Mouse (Mus musculus) midbrain, embryonic 14.5 days (tissue): ENCODE results near the gene Tmem106a. TPM values are rescaled to one million over a fixed set of nuclear protein-coding genes. Genes with fewer than 3 reads are reported as not detected.

Source experiments
- ATAC-seq: fragments of 200-750 bp; cut with Nextera tagmentation; 2 replicates; pipeline ENCODE4 v1.8.0; 2017; ENCODE audit warnings: moderate number of reproducible peaks, moderate library complexity; ENCODE audit not compliant: low FRiP score, low TSS enrichment
- DNase-seq: peaks from one replicate; pipeline ENCODE4 v3.0.0-alpha.2; 2015
- H3K27ac ChIP-seq: fragments of 300-500 bp; sonication (generic); replicated peaks from 2 replicates; pipeline ENCODE4 v1.5.1; 2014; ENCODE audit warnings: mild to moderate bottlenecking, low read depth, low read length, moderate library complexity
- H3K27me3 ChIP-seq: fragments of 300-500 bp; sonication (generic); 2 replicates; pipeline ENCODE4 v1.6.1; 2014; ENCODE audit warnings: low read length, control low read depth, mixed read lengths; ENCODE audit not compliant: control insufficient read depth, insufficient read depth
- H3K36me3 ChIP-seq: fragments of 300-500 bp; sonication (generic); 2 replicates; pipeline ENCODE4 v1.6.1; 2014; ENCODE audit warnings: low read length, control low read depth; ENCODE audit not compliant: control insufficient read depth, insufficient read depth
- H3K4me1 ChIP-seq: fragments of 300-500 bp; sonication (generic); 2 replicates; pipeline ENCODE4 v1.6.1; 2014; ENCODE audit warnings: mild to moderate bottlenecking, antibody characterized with exemption, low read length, control low read depth; ENCODE audit not compliant: control insufficient read depth, insufficient read depth
- H3K4me2 ChIP-seq: fragments of 300-500 bp; sonication (generic); 2 replicates; pipeline ENCODE4 v1.6.1; 2014; ENCODE audit warnings: mild to moderate bottlenecking, low read length, moderate library complexity
- H3K4me3 ChIP-seq: fragments of 300-500 bp; sonication (generic); replicated peaks from 2 replicates; pipeline ENCODE4 v1.5.1; 2014; ENCODE audit warnings: low read depth, low read length
- H3K9ac ChIP-seq: fragments of 300-500 bp; sonication (generic); replicated peaks from 2 replicates; pipeline ENCODE4 v1.6.1; 2014; ENCODE audit warnings: mild to moderate bottlenecking, low read length, moderate library complexity
- H3K9me3 ChIP-seq: fragments of 300-500 bp; sonication (generic); 2 replicates; pipeline ENCODE4 v1.6.1; 2016; ENCODE audit warnings: low read length, control low read depth, mixed read lengths; ENCODE audit not compliant: control insufficient read depth
- WGBS: fragments of 180-500 bp; shearing (Covaris S2); extraction: QIAGEN DNeasy Blood & Tissue Kit; methylation state at CpG from one replicate; pipeline ENCODE4 v1.1.7; 2014; 5-methylcytosine and 5-hydroxymethylcytosine counted together
- polyA plus RNA-seq: library from polyadenylated mRNA; unstranded; fragments of >200 nt; fragmentation: Nextera tagmentation; extraction: Ambion mirVana; gene quantifications from 2 replicates; pipeline ENCODE4 v1.2.1, GENCODE M21; 2014

The Tmem106a gene
- polyA plus RNA-seq: 1.2 and 3.5 TPM in 2 replicates

DNA sequence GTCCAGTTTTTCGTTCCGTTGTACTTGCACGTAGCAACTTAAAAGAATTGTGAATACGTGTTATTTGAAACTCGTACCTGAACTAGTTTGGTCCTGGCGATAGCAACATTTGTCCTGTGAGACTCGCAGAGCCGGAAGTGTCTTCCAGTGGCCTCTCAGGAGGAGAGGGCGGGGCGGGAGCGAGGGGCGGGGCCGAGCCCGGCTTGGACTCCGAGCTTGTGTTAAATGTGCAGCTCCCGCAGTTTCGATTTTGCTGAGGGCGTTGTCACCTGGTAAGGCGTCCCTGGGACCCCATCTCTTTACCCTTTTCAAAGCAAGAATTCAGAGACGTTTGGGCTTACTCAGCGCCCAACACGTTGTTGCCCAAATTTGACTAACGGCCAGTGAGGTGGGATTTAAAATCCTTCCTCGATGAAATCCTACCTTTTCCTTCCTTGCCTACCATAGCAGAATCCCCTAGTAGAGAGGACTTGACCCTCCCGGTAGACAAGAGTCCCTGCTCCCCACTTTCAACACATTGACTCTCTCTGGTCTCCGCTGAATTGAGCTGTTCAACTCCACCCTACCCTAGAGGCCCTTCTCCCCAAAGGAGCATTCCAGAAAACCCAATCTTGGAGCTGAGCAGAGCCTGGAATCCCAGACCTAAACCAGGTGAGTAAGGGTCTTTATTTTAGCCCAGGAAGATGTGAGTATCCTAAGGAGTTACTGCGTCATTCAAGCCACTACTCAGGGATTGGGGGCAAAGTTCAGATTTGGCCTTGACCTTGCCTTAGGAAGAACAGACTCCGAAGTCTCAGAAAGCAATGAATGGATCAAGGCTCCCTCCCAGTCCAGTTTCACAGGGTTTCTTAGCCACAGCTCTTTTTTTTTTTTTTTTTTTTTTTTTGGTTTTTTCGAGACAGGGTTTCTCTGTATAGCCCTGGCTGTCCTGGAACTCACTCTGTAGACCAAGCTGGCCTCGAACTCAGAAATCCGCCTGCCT, at the start of gene Tmem106a:
Tmem106a (plus strand) TSS at position 189 of the 982 bp plus-strand sequence.
- DNase-seq (peak; percentile 70), ATAC-seq (no peak)
- WGBS: 19% methylated on average over 30 of the region's 31 CpGs
- Histone ChIP-seq H3K4me1 (no peaks in the 10 kb centered on the region), H3K27ac (no peak within 1 kb of the TSS), H3K27me3 (no peaks in the 10 kb centered on the region), H3K4me3 (no peak within 1 kb of the TSS), H3K9me3 (no peaks in the 10 kb centered on the region), H3K9ac (0 out of 2 replicates have a peak within 1 kb of the TSS, but pooled peaks have one; percentile 6), H3K36me3 (peaks cover 42% of the 10 kb centered on the region), H3K4me2 (peak within 1 kb of the TSS; percentile 36)

DNA sequence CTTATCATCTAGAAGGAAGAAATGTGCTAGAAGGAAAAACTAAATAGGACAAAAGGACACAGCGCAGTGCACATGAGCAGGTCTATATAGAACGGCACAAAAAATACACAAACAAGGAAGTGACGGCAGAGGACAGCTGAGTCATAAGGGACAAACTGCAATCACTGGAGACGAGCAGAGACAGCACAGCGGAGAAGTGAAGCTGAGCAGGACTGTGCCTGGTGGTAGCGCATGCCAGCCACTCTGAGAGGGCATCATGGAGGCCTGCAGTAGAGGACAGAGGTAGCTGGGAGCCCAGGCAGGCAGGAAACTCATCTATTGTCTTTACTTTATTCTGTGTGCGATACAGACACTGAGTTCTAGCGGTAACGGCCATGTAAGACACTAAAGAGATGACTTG, 38.5 kb upstream of the Tmem106a start:
- Histone ChIP-seq H3K4me1 (no peaks in the 10 kb centered on the region), H3K27me3 (no peaks in the 10 kb centered on the region), H3K9ac (no peak overlapping the region)

DNA sequence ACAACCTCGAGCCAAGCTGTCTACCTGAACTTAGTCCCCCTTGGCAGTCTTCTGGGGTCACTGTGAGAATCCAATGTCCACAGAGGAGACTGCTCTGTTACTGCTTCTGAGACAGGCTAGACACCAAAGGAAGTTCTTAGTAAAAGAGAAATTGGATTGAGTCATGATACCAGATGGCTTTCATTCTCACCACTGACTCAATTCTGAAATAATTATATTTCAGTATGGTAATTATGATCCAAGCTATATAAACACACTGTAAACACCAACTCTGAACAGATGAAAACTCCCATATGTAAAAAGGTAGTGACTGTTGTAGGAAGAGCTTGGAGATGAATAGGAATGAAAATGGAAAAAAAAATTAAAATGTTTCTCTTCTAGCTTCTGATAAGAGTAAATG, 37.9 kb upstream of the Tmem106a start:
- DNase-seq (no peak), ATAC-seq (no peak)
- H3K4me2 ChIP-seq: no peak overlapping the region
- H3K4me1 ChIP-seq: no peaks in the 10 kb centered on the region
- no peak overlapping the region for H3K9ac ChIP-seq
- H3K27ac ChIP-seq: no peak overlapping the region
- H3K36me3 ChIP-seq: 0 out of 2 replicates have a peak, but pooled peaks cover 3% of the 10 kb centered on the region
- 87% methylated on average over 1 of the region's 1 CpGs for WGBS
- H3K9me3 ChIP-seq: no peaks in the 10 kb centered on the region
- H3K4me3 ChIP-seq: no peak overlapping the region
- no peaks in the 10 kb centered on the region for H3K27me3 ChIP-seq

More for the DNA sequence above, 38.5 kb upstream of the Tmem106a start:
- no peak overlapping the region for H3K4me2 ChIP-seq
- H3K9me3 ChIP-seq: no peaks in the 10 kb centered on the region
- no peak overlapping the region for H3K4me3 ChIP-seq
- WGBS: 86% methylated on average over 9 of the region's 9 CpGs
- ATAC-seq (no peak), DNase-seq (no peak)
- 0 out of 2 replicates have a peak, but pooled peaks cover 3% of the 10 kb centered on the region for H3K36me3 ChIP-seq
- no peak overlapping the region for H3K27ac ChIP-seq

DNA sequence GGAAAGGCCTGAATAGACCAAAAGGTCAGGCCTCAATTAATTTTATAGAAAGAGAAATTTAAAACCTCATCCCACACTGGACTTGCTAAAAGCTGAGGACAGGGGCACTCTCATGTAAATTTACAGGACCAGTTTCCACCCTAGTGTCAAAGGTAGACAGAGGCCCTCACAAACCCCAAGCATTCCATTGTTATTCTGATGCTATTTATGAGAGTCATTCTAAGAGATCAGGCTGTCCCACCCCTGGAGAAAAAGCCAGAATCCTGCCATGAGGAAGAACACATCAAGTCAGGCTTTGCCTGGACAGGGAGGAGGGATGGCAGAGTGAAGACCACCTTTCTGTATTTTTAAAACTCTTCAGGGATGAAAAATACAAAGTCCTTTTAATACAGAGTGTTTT, 33.5 kb upstream of the Tmem106a start:
- Histone ChIP-seq H3K4me1 (peaks cover 2% of the 10 kb centered on the region; the same call in 1 of the 2 replicates), H3K36me3 (0 out of 2 replicates have a peak, but pooled peaks cover 1% of the 10 kb centered on the region), H3K9me3 (no peaks in the 10 kb centered on the region), H3K9ac (no peak overlapping the region), H3K27ac (no peak overlapping the region), H3K4me2 (no peak overlapping the region), H3K27me3 (no peaks in the 10 kb centered on the region), H3K4me3 (no peak overlapping the region)
- ATAC-seq (no peak), DNase-seq (no peak)

DNA sequence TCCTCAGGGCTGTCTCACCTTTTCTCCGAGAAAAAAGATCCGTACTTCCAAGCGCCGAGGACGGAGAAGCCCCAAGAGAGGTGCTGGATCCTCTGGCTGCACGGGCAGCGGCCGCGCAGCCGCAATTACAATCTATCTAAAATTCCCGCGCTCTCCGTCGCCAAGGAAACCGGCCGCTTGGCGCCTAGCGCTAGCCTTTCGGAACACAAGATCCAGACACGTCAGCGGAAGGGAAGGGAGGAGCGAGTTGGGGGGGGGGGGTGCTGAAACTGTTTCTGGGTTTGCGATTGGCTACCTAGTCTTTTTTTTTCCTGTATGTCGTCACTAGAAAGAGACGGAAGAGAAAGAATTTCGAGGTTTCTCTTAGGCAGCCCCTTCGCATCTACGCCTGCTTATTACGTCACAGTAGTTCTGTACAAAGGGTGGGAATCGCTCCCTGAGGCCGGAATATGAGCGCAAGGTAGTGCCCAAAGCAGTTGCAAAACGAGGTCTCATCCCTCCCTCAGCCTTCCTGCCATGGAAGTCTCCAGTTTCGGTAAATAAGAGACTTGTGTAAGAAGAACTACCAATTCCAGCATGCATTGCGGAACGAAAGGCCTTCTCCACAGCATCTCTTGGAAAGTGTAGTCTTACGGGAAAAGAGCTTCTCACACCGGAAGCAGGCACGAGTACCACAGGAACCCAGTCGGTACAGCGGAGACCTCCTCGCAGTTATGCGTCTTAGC, 30.1 kb upstream of the Tmem106a start, which contains the start of the genes Brca1 and Nbr1:
Brca1 (minus strand) TSS at position 205 of the 725 bp plus-strand sequence.
Nbr1 (plus strand) TSS at position 399 of the 725 bp plus-strand sequence.
- Histone ChIP-seq H3K4me2 (peak within 1 kb of the TSS; percentile 77), H3K4me3 (peak within 1 kb of the TSS; percentile 76), H3K27ac (peak within 1 kb of the TSS; percentile 90), H3K4me1 (peaks cover 16% of the 10 kb centered on the region), H3K27me3 (no peaks in the 10 kb centered on the region), H3K36me3 (peaks cover 18% of the 10 kb centered on the region), H3K9ac (peak within 1 kb of the TSS; percentile 76), H3K9me3 (no peaks in the 10 kb centered on the region)
- DNase-seq (peak; percentile 99), ATAC-seq (peak; percentile 83)
- under 1% methylated on average over 43 of the region's 43 CpGs for WGBS

DNA sequence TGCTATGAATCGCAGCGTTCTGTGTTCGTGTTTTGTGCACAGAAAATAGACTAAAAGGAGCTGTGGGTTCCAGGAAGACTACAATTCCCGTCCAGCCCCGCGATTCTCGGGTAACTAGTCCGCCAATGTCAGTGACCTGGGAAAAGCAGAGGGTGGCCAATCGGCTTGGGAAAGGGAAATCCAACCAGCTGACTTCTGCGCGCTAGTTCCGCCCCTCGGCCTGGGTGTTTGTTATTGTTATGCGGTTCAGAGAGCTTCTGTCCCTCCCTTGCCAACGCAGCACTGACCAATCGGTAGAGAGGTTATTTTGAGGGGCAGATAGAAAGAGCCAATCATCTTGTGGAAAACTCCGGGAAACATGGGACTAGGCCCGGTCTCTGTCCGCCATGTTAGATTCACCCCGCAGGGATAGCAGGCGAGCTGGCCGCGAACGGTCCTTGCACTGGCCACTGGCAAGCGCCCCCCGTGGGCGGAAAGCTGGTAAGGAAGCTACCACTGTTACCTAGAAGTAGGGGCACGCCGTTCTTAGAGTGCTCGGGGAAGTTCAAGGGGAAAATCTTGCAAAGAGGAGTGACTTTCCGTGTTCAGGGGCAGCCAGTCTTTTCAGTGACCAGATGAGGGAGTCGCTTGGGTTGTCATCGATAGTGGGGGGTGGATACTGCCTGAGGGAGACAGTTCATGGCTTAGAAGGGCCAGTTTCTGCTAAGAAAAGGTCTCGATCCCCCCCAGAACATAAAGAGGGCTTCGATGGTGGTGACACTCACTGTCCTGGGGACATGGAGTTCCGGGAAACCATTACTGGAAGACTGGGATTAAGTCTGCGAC, 29.4 kb upstream of the Tmem106a start:
- H3K27me3 ChIP-seq: no peaks in the 10 kb centered on the region
- peaks cover 16% of the 10 kb centered on the region for H3K4me1 ChIP-seq
- H3K27ac ChIP-seq: peak overlapping the region; percentile 90
- under 1% methylated on average over 37 of the region's 37 CpGs for WGBS
- DNase-seq (peak; percentile 98), ATAC-seq (peak; percentile 98)
- H3K4me2 ChIP-seq: peak overlapping the region; percentile 77
- H3K9me3 ChIP-seq: no peaks in the 10 kb centered on the region
- peaks cover 24% of the 10 kb centered on the region for H3K36me3 ChIP-seq
- H3K4me3 ChIP-seq: peak overlapping the region; percentile 76
- H3K9ac ChIP-seq: peak overlapping the region; percentile 76

DNA sequence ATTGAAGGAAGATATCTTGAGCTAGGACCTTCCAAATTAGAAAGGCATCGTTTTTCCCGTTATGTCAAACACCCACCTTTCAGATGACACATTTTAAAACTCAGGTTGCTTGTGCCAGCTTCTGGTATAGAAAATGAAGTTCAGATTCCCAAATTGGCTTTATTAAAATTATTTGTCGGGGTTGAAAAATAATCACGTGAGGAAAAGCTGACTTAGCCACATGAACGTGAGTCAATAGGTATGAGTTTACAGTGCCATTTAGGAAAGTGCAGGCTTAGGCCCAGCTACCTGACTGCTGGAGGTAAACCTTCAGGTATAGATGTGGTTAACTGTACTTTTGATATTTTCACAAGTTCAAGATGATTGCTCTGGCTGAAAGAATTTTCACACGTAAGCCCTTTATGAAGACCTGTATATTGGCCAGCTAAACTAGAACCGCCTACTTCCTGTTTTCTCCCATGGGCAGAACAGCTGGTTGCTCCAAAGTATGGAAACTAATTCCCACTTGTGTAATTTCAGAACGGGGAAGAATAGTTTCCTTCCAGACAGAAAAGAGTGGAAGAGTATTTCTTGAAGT, 28.6 kb upstream of the Tmem106a start:
- peaks cover 31% of the 10 kb centered on the region for H3K36me3 ChIP-seq
- peak overlapping the region; percentile 77 for H3K4me2 ChIP-seq
- H3K4me3 ChIP-seq: peak overlapping the region; percentile 76
- WGBS: 31% methylated on average over 8 of the region's 8 CpGs
- H3K4me1 ChIP-seq: peaks cover 16% of the 10 kb centered on the region
- DNase-seq (peak; percentile 15), ATAC-seq (no peak)
- H3K9ac ChIP-seq: peak overlapping the region; percentile 76
- H3K9me3 ChIP-seq: no peaks in the 10 kb centered on the region
- peak overlapping the region; percentile 90 for H3K27ac ChIP-seq
- H3K27me3 ChIP-seq: no peaks in the 10 kb centered on the region
